Mouse (Mus musculus) embryo, embryonic 11.5 days (tissue): Measurements from ENCODE around the gene Spen.
A peak's percentile ranks its signal among the peaks of the same experiment; 100 is the strongest.
"Not testable (repeated sequence)": the region's sequence is repeated elsewhere in the genome, so short reads cannot be mapped to it uniquely, and the experiment has no call there.

ENCODE experiments used
- DNase-seq: peaks from one replicate; pipeline ENCODE4 v3.0.0-alpha.2; 2012; ENCODE audit warnings: low read depth, low spot score

Gene Spen

GRCm38 (mm10) chr4:141559898-141560263 is 21.5 kb upstream of the Spen start:
- DNase-seq = peak; percentile 77

DNA sequence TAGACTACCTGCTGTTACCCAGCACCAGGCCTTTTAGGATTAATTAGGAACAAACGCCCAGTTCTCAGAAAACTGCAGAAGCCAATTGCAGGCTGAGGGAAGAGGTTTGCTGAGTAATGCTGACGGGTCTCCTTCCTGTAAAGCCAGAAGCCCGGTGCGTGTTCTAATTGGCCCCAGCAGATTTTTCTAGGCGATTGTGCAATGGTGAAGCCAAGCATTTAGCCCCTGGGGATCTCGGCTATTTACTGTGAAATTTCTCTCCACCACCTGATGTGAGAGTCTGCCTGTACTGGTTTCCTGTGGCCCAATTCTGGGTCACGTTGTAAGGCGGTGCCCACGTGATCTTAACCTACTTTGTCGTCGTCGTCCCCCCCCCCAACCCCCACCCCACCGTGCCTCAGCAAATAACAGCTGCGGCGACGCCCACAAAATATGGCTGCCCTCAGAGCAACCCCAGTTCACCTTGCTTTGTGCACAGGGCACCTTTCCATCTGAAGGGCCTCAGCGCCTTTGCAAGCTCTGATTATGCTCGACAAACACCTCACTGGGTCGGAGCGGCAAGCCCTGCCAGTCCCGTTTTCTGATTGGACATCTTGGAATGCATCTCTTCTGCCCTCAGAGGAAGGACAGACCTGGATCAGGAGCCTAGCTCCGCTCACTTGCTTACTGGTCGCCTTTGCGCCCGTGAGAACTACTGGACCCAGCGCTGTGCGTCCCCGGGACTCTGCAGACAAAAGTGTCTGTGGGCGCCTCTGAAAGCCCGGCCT is 20.9 kb upstream of the Spen start:
- peak; percentile 48 for DNase-seq

DNA sequence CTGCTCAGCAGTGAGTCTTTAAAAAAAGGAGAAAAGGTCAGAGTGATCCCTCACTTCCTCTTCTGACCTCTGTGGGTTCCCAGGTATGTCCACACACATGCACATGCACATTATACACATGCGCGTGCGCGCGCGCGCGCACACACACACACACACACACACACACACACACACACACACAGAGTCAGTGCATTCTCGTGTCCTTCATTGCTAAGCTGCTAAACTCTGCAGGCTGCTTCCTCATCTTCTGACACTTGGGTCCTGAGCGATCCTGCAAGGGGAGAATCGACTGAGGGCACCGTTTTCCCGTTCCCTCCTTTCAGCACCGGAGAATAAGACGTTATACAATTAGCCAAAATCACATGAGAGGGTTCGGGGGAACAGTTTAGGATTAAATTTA is 20.3 kb upstream of the Spen start:
- no peak for DNase-seq

DNA sequence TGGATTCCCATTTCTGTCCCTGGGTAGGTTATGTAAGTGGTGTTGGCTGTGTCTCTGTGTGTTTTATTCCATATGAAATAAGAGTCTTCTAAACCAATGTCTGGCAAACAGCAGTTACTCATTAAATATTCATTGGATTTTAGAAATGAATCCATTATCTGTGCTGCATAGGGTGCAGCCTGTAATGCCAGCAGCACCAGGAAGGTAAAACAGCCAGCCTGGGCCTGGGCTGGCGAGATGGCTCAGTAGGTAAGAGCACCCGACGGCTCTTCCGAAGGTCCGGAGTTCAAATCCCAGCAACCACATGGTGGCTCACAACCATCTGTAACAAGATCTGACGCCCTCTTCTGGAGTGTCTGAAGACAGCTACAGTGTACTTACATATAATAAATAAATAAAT is 17.8 kb upstream of the Spen start:
- DNase-seq = not testable (repeated sequence)

GRCm38 (mm10) chr4:141554255-141554865 is 16.0 kb upstream of the Spen start:
- DNase-seq = not testable (repeated sequence)

DNA sequence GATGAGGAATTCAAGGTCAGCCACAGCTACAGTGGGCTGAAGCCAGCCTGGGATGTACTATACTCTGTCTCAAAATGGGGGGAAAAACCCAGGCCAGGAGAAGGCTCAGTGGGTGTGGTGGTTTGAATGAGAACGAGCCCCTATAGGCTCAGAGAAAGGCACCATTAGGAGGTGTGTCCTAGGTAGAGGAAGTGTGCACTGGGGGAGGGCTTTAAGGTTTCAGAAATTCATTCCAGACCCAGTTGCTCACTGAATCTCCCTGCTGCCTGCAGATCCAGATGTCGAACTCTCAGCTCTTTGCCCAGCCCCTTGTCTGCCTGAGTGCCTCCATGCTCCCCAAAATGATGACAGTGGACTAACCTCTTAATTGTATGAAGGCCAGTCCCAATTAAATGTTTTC is 14.1 kb upstream of the Spen start:
- DNase-seq = no peak

DNA sequence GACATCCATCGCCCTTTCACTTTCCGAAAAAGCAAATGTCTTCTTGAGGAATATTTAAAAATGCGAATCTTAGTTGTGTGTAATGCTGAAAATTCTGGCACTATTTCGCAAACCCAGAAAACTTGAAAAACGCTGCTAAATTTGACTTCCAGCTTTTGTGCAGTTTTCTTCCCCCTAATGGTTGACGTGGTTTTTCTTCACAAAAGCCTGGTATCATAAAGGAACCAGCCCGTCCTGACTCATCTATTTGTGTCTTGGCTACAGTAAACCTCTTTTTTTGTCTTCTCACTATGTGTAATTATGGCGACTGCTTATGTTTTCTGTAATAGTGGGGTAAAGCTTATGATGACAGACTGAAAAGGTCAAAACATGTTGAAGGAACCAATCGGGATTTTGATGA is 8.9 kb upstream of the Spen start:
- no peak for DNase-seq

DNA sequence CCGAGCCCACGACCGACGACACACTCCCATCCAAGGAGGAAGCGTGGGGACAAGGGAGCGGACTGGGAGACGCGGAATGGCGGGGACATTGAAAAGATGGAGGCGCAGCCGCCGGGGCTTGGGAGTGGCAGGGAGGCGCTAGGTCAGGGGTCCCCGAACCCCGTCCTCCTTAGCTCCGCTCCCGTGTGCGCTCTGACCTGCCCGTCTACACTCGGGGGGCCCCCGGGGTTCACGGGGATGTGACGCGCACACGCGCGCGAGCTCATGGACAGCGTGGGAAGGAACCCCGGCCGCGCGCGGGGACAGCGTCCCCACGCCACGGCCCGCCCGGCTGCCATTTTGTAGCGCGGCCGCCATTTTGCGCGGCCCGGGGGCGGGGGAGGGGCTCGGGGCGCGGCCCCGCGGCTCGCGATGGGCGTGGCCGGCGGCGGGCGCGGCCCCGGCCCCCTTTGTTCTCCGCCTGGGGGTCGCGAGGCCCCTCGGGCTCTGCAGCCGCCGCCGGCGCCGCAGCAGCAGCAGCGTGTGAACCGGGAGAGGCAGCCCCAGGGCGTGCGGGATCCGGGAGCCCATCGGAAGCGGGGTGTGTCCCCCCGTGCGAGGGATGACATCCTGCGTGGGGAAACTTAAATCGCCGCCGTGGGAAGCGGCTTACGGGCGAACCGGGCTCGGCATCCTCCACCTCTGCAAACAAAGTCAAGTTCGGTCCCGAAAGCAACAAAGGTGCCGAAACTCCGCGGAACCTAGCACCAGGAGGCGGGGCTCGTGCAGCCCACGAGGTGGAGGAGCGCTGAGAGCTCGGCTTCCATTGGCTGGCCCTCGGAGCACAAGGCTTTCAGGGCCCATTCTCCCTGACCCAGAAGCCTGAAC is 8.2 kb upstream of the Spen start:
- peak; percentile 83 for DNase-seq

DNA sequence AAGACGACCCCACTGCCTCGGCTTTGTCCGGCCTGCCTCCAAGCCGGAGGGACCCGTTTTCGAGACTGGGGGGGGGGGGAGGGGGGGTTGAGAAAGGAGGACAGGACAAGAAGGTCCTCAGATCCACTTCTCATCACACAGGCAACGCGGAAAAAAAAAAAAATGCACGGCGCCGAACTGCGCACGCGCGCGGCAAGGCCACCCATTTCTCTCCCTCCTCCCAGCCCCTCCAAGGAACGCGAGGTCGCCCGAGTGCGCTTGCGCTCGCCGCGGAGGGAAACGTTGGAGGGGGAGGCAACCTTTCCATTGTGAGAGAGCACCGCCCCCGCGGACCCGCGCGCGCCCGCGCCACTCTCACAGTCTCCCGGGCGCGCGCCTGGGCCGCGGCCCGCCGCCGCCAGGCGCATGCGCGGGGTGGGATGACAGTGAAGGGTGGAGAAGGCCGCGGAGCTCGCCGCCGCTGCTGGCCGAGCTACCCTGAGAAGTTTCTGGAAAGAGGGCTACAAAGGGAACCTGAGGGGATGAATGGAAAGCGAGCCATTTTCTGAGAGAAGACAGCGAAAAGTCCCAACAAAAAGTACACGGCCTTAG is 7.4 kb upstream of the Spen start:
- peak; percentile 100 for DNase-seq

DNA sequence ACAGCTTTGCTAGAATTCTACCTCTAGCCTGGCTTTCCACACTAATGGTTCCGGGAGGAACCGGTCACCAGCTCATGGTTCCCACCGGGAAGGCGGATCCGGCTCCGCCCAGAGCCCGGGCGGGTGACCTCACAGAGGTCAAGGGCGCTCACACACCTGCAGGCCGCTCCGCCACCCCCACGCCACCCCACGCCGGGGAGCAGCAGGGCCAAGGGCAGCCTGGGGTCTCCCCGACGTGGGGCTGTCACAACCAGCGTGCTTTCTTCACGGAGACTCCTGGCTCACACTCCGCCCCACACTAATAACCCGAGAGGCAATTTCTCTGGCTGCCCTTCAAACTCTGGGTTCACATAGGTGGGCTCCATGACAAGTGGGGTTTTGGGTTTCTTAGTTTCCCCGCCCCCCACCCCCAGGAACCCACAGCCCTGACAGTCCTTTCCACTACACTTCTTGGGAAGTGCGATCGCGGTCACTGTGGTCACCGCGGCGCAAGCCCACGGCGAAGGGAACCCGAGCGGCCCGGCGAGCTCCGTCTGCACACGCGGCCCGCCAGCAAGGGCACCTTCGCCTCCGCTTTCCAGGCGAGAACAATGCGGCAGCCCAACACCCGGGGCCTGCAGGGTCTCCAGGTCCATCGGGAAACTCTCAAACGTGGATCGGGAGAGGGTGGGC is 6.8 kb upstream of the Spen start:
- DNase-seq = no peak

- no peak for DNase-seq
Measured at GRCm38 (mm10) chr4:141544536-141544935, 6.1 kb upstream of the Spen start.

DNA sequence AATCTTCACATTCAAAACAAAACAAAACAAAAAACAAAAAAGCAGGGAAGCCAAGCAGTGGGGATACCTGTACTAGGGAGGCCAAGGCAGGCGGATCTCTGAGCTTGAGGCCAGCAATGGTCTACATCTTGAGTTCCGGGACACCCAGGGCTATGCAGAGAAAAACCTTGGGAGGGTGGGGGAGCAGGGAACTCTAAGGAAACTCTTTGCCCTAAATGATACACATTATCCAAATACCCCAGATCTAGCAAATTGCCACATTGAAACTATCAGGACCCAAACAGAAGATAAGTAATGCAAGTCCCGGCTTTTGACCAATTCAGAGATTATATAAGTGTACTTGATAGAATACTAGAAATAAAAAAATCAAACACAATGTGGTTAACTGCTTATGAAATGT is 5.2 kb upstream of the Spen start:
- DNase-seq = no peak

- no peak for DNase-seq
Measured at GRCm38 (mm10) chr4:141541851-141542250, 3.5 kb upstream of the Spen start.

GRCm38 (mm10) chr4:141540844-141541243 is 2.4 kb upstream of the Spen start:
- DNase-seq = no peak

DNA sequence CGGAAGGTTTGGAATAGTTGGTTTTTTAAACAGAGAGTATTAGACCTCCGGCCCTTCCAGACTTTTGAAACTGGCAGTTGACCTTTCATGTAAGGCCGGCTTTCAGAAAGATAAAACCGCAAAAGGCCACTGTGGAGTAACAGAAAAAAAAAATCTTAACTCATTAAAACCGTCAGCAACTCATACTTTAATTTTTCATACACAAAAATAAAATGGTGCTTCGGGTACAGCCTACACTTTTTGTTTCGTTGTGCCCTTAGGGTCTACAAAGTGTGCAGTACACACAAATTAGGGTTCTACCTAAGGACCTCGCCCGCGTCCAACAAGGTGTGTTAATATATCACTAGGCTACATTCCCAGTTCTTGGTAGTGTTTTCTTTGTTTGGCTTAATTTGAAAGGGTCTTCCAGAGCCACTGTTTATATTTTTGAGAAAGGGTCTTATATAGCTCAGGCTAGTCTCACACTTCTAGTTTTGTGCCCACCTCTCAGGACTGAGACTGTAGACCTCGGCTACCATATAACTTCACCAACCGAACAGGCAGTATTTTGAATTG is 893 bp upstream of the Spen start:
- no peak for DNase-seq

- no peak for DNase-seq
Measured at GRCm38 (mm10) chr4:141537706-141538407, 540 bp downstream of the Spen start.

GRCm38 (mm10) chr4:141537226-141537610 is 1.2 kb downstream of the Spen start:
- no peak for DNase-seq

DNA sequence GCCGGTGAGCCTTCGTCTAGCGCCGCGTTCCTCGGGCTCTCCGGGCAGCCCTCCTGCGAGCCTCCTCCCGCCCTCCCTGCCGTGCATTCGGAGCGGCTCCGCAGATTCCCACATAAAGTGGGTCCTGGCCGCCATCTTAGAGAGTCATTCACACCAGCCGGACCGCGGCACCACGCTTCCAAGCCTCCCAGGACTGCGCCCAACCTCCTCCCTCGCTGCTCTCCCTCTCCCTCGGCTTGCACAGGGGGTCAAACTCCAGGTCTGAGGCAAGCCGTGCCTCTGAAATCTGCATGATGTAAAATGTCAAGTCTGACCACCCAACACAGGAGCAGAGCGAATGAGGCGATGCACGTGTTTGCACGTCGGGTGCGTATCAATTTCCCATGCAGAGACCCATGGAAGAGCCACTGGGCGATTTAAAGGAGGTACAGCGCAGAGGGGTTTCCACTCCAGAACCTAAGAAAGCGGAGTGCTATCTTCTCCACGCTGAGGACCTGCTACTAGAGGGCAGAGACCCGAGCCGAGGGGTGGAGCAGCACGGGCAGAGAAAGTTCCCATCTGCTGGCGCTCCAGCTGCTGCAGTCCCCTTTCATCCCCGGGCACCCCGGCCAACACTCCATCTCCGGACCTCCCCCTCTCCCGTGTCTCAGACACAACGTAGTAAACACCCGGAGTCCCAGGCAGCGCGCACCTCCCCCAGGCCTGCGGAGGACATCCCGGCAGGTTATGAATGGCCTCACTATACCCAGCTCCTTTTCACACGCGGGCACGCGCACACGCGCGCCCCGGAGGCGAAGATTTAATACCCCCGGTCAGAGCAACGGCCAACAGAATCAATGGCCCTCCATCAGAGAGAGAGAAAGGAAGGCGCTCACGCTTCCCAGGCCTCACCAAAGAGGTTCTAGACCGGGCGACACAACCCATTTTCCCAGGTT is 1.8 kb downstream of the Spen start:
- peak; percentile 75 for DNase-seq

DNA sequence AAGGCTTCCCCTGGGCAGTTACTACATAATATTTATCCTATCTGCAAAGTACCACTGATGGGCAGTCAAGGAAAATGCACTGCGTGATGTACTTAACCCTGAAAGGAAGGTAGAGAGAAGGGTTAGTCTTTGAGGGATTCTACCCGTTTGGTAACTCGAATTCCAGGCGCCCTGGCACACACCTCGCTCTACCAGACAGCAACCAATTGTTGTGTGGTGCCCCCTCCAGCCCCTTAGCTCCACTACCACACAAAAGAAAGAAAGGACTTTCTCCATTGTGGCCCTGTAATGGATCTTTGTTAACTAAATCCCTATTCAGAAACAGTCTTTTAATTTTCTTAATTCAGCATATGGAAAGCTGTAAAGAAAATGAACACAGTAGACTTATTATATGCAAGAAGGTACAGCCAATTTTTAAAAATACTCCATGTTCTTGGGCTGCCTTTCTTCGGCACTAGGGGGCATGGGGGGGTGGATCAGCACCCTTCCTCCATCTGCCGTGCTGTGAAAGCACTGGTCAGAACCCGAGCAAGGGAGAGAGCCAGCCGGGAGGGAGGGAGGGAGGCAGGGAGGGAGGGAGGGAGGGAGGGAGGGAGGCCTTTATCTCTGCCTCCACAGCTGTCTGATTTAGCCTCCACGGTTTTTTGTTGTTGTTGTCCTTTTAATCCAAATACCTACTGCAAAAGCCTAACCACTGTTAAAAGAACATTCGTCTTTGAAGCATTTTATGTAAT is 3.3 kb downstream of the Spen start:
- DNase-seq = no peak
